Mouse (Mus musculus): ENCODE results near the gene Dennd5a. TPM values are rescaled to one million over a fixed set of nuclear protein-coding genes. Genes with fewer than 3 reads are reported as not detected.

Gene Dennd5a
- polyA plus RNA-seq, 2 experiments, result 55.3 to 112 TPM

- H3K4me3 ChIP-seq (replicated peaks; ENCODE audit: low read length), result no peak overlapping the region
- no peaks in the 10 kb centered on the region for H3K4me1 ChIP-seq (ENCODE audit: control insufficient read depth, insufficient read depth, low read length)
- 43% methylated on average over 2 of the region's 2 CpGs for WGBS
- no peak overlapping the region for H3K27ac ChIP-seq (replicated peaks; ENCODE audit: low read depth, low read length)
- DNase-seq (ENCODE audit: low spot score) (no peak), ATAC-seq (ENCODE audit: low FRiP score, low read depth) (no peak)
- TF ChIP-seq POLR2A (IDR thresholded peaks at IDR 0.05; ENCODE audit: borderline replicate concordance, extremely low read depth, insufficient read depth, insufficient read length), result no peak
- no peaks in the 10 kb centered on the region; the same call in 1 of the 2 replicates for H3K9me3 ChIP-seq (ENCODE audit: control insufficient read depth, low read length)
- H3K27me3 ChIP-seq (ENCODE audit: control insufficient read depth, insufficient read depth, low read length), result no peaks in the 10 kb centered on the region
- H3K36me3 ChIP-seq (ENCODE audit: control insufficient read depth, insufficient read depth, low read length), result peaks cover under 1% of the 10 kb centered on the region; the same call in 1 of the 2 replicates
- H3K4me2 ChIP-seq (replicated peaks; ENCODE audit: low read depth, low read length, severe bottlenecking), result no peak overlapping the region
- H3K9ac ChIP-seq (ENCODE audit: low read depth, low read length, severe bottlenecking), result no peak overlapping the region
Measured at GRCm38 (mm10) chr7:109881561-109882099, 78.6 kb downstream of the Dennd5a start.

GRCm38 (mm10) chr7:109879158-109879557 lies 81.1 kb downstream of the Dennd5a start:
- H3K27me3 ChIP-seq (ENCODE audit: control insufficient read depth, insufficient read depth, low read length), result no peaks in the 10 kb centered on the region
- no peaks in the 10 kb centered on the region for H3K4me1 ChIP-seq (ENCODE audit: control insufficient read depth, insufficient read depth, low read length)
- H3K9me3 ChIP-seq (ENCODE audit: control insufficient read depth, low read length), result no peaks in the 10 kb centered on the region
- ATAC-seq (ENCODE audit: low FRiP score, low read depth), result 0 out of 2 replicates have a peak, but pooled peaks have one; percentile 23
- no peak overlapping the region for H3K27ac ChIP-seq (replicated peaks; ENCODE audit: low read depth, low read length)
- H3K9ac ChIP-seq (ENCODE audit: low read depth, low read length, severe bottlenecking), result no peak overlapping the region
- no peak overlapping the region for H3K4me2 ChIP-seq (replicated peaks; ENCODE audit: low read depth, low read length, severe bottlenecking)
- TF ChIP-seq POLR2A (IDR thresholded peaks at IDR 0.05; ENCODE audit: borderline replicate concordance, extremely low read depth, insufficient read depth, insufficient read length), result no peak
- H3K4me3 ChIP-seq (replicated peaks; ENCODE audit: low read length), result no peak overlapping the region
- DNase-seq (ENCODE audit: low spot score), result no peak
- H3K36me3 ChIP-seq (ENCODE audit: control insufficient read depth, insufficient read depth, low read length), result no peaks in the 10 kb centered on the region
- WGBS, result 41% methylated on average over 12 of the region's 12 CpGs

- Histone ChIP-seq H3K4me2 (replicated peaks; ENCODE audit: low read depth, low read length, severe bottlenecking) (no peak overlapping the region), H3K27me3 (ENCODE audit: control insufficient read depth, insufficient read depth, low read length) (no peaks in the 10 kb centered on the region), H3K4me1 (ENCODE audit: control insufficient read depth, insufficient read depth, low read length) (no peaks in the 10 kb centered on the region), H3K27ac (replicated peaks; ENCODE audit: low read depth, low read length) (no peak overlapping the region), H3K9me3 (ENCODE audit: control insufficient read depth, low read length) (no peaks in the 10 kb centered on the region), H3K9ac (ENCODE audit: low read depth, low read length, severe bottlenecking) (no peak overlapping the region), H3K36me3 (ENCODE audit: control insufficient read depth, insufficient read depth, low read length) (no peaks in the 10 kb centered on the region), H3K4me3 (replicated peaks; ENCODE audit: low read length) (no peak overlapping the region)
- 59% methylated on average over 8 of the region's 8 CpGs for WGBS
- no peak for DNase-seq (ENCODE audit: low spot score)
- TF ChIP-seq POLR2A (IDR thresholded peaks at IDR 0.05; ENCODE audit: borderline replicate concordance, extremely low read depth, insufficient read depth, insufficient read length), result no peak
- no peak for ATAC-seq (ENCODE audit: low FRiP score, low read depth)
Measured at GRCm38 (mm10) chr7:109876085-109876484, 84.2 kb downstream of the Dennd5a start.

GRCm38 (mm10) chr7:109875598-109875997 lies 84.7 kb downstream of the Dennd5a start:
- no peak overlapping the region for H3K4me2 ChIP-seq (replicated peaks; ENCODE audit: low read depth, low read length, severe bottlenecking)
- H3K4me3 ChIP-seq (replicated peaks; ENCODE audit: low read length), result no peak overlapping the region
- H3K27me3 ChIP-seq (ENCODE audit: control insufficient read depth, insufficient read depth, low read length), result no peaks in the 10 kb centered on the region
- DNase-seq (ENCODE audit: low spot score), result no peak
- no peaks in the 10 kb centered on the region for H3K9me3 ChIP-seq (ENCODE audit: control insufficient read depth, low read length)
- no peaks in the 10 kb centered on the region for H3K4me1 ChIP-seq (ENCODE audit: control insufficient read depth, insufficient read depth, low read length)
- H3K9ac ChIP-seq (ENCODE audit: low read depth, low read length, severe bottlenecking), result no peak overlapping the region
- WGBS, result 47% methylated on average over 3 of the region's 3 CpGs
- no peaks in the 10 kb centered on the region for H3K36me3 ChIP-seq (ENCODE audit: control insufficient read depth, insufficient read depth, low read length)
- no peak for ATAC-seq (ENCODE audit: low FRiP score, low read depth)
- no peak overlapping the region for H3K27ac ChIP-seq (replicated peaks; ENCODE audit: low read depth, low read length)
- no peak for TF ChIP-seq POLR2A (IDR thresholded peaks at IDR 0.05; ENCODE audit: borderline replicate concordance, extremely low read depth, insufficient read depth, insufficient read length)

GRCm38 (mm10) chr7:109875033-109875432 lies 85.2 kb downstream of the Dennd5a start:
- no peak overlapping the region for H3K4me2 ChIP-seq (replicated peaks; ENCODE audit: low read depth, low read length, severe bottlenecking)

More at GRCm38 (mm10) chr7:109875033-109875432, 85.2 kb downstream of the Dennd5a start:
- Histone ChIP-seq H3K27ac (replicated peaks; ENCODE audit: low read depth, low read length) (no peak overlapping the region), H3K9ac (ENCODE audit: low read depth, low read length, severe bottlenecking) (no peak overlapping the region), H3K4me1 (ENCODE audit: control insufficient read depth, insufficient read depth, low read length) (no peaks in the 10 kb centered on the region), H3K9me3 (ENCODE audit: control insufficient read depth, low read length) (no peaks in the 10 kb centered on the region), H3K36me3 (ENCODE audit: control insufficient read depth, insufficient read depth, low read length) (no peaks in the 10 kb centered on the region), H3K27me3 (ENCODE audit: control insufficient read depth, insufficient read depth, low read length) (no peaks in the 10 kb centered on the region), H3K4me3 (replicated peaks; ENCODE audit: low read length) (no peak overlapping the region)
- no peak for ATAC-seq (ENCODE audit: low FRiP score, low read depth)
- DNase-seq (ENCODE audit: low spot score), result no peak
- TF ChIP-seq POLR2A (IDR thresholded peaks at IDR 0.05; ENCODE audit: borderline replicate concordance, extremely low read depth, insufficient read depth, insufficient read length), result no peak

Measured in limb, embryonic 14.5 days (tissue).